In the genomic region with DNA sequence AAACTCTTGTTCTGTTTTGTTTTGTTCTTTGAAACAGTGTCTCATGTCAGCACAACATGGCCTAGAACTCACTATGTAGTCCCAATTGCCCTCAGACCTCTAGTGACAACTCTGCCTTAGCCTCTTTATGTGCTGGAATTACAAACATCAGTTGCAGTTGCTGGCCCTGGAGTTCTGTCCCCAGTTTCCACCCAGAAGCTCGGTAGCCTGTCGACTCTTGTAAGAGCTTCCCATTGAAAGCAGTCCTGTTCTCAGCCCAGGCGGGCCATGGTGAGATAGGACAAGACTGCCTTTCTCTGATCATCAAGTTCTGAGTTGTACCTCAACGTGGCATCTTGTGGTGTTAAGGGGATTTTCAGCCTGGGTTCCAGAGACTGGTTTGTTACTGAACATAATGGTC, we compare ENCODE assay signal across 15 mouse cellular contexts.
"Had no signal": no experiment of that assay in that cellular context is flagged by ENCODE, and none has a peak within 500 bp of the region (broad histone marks: within the 10 kb centered on the region; RNA-seq: fewer than 3 reads in every experiment).

No protein-coding gene starts in this region.

- H3K36me3 ChIP-seq: neural tube, embryonic 15.5 days; stomach, embryonic 15.5 days had no signal

- H3K4me1 ChIP-seq: neural tube, embryonic 15.5 days; stomach, embryonic 15.5 days had no signal

- H3K9me3 ChIP-seq: neural tube, embryonic 15.5 days; stomach, embryonic 15.5 days had no signal

- H3K4me3 ChIP-seq: neural tube, embryonic 15.5 days; stomach, embryonic 15.5 days had no signal

- H3K27me3 ChIP-seq: neural tube, embryonic 15.5 days; stomach, embryonic 15.5 days had no signal

- H3K4me2 ChIP-seq: neural tube, embryonic 15.5 days; stomach, embryonic 15.5 days had no signal

- H3K9ac ChIP-seq: neural tube, embryonic 15.5 days; stomach, embryonic 15.5 days had no signal

- H3K27ac ChIP-seq: neural tube, embryonic 15.5 days; stomach, embryonic 15.5 days; stomach, postnatal 0 days had no signal

- DNase-seq: retina, postnatal 1 day; right cerebral cortex, adult 18-20 months; right cerebral cortex, postnatal 14 days; right cerebral cortex, postnatal 25 days; right cerebral cortex, postnatal 4 days; spleen, adult 18-20 months; thymus, adult 18-20 months; thymus, adult 2 months; thymus, postnatal 14 days; thymus, postnatal 25 days; thymus, postnatal 36 days; thymus, postnatal 4 days had no signal
